Mouse (Mus musculus) natural killer cell, adult 2 months (primary cell): ENCODE data around the gene Pacsin1.
"Not testable (repeated sequence)": the region's sequence is repeated elsewhere in the genome, so short reads cannot be mapped to it uniquely, and the experiment has no call there.

Experiments used
- DNase-seq, 2 experiments: peaks; one replicate each; pipeline ENCODE4 v3.0.0; 2022; ENCODE audit warnings: low spot score in 2 of 2

Pacsin1 gene

DNA sequence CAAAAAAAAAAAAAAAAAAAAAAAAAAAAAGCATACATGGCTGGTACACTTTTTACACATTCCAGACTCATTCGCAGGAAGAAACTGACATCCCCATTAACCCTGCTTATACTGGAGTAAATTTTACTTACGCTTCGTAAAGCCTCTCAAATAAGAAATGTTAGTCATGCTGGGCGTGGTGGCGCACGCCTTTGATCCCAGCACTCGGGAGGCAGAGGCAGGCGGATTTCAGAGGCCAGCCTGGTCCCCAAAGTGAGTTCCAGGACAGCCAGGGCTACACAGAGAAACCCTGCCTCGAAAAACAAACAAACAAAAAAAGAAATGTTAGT is 19.8 kb upstream of the Pacsin1 start:
- not testable (repeated sequence) for DNase-seq

DNA sequence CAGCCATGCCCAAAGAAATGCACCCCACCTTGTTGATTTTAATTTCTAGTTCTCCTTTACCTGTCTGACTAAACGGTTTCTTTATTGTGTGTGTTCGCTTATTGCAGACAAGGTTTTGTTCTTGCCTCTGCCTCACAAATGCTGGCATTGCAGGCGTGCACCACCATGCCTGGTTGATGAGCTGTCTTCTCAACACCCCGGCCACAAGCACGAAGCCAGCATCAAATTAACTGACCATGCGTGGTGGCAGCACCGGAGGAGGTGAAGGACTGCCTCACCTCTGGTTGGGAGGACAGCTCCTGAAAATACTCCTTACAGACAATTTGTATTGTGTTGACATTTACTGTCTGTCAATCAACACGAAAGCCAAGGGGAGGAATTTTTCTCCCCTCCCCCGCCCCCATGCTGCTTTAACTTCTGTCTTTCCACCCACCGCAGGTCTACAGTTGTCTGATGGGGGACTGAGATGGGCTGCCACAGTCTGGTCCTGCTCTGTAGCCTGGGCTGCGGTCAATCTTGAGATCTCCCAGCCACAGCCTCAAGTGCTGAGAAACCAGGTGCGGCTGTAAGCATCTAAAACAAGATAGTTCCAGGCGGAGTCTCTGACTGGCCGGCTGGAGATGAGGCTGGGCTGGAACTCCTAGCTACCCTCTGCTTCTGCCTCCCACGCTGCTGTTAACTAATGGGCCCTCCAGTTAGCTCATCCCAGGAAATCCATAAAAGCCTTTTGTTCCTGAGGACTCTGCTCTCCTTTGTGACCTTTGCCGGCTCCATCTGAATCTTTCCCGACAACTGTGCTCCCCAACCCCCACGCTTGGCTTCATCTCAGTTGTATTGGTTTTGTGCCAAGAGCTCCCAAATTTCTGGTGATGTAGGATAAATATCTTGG is 18.9 kb upstream of the Pacsin1 start, which contains the start of gene Rps10:
Rps10 (minus strand) TSS at position 538 of the 889 bp plus-strand sequence.
- no peak for DNase-seq

DNA sequence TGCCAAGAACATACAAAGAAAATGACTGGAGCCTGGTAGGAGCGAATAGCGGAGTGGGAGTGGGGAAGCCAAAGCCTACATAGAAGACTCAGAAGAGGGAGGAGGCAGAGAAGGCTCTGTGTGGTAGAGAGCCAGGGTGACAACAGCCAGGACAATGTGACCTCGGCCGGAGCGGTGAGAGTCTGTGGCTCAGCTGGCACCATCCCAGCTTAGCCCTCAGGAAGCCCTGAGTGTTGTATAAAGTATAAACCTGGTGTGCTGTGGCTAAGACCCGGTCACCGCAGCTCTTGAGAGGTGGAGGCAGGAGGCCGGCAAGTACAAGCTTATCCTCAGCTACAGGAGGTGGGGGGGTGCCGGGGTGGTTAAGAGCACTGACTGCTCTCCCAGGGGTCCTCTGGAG is 18.0 kb upstream of the Pacsin1 start:
- DNase-seq, result no peak

DNA sequence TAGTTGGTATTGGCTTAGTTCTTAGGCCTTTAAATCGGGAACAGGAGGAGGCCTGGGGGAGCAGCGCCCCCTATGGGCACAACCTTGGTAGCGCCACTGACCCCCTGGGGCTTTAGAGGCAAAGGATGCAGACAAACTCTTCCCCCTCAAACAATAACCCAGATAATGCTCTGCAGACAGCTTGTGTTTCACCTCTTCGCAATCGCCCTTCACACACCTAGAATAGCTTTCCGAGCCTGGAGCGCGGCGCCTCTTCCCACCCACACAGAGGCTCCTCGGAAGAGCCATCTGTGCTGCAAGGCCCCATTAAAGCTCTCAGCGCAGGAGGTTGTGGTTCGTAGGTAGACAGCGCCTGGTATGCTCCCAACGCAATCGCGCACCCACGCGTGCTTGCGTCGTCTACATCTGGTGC is 16.4 kb upstream of the Pacsin1 start:
- DNase-seq, result peak; percentile 34 to 51

DNA sequence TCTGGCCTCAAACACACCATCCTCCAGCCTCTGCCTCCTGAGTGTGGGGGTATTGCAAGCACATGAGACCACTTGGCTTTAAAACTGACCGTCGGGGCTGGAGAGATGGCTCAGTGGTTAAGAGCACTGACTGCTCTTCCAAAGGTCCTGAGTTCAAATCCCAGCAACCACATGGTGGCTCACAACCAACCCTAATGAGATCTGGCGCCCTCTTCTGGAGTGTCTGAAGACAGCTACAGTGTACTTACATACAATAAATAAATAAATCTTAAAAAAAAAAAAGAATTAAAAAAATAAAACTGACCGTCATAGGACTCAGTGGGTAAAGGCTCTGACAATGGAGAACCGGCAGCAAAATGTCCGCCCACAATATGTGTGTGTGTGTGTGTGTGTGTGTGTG is 15.5 kb upstream of the Pacsin1 start:
- not testable (repeated sequence) for DNase-seq

DNA sequence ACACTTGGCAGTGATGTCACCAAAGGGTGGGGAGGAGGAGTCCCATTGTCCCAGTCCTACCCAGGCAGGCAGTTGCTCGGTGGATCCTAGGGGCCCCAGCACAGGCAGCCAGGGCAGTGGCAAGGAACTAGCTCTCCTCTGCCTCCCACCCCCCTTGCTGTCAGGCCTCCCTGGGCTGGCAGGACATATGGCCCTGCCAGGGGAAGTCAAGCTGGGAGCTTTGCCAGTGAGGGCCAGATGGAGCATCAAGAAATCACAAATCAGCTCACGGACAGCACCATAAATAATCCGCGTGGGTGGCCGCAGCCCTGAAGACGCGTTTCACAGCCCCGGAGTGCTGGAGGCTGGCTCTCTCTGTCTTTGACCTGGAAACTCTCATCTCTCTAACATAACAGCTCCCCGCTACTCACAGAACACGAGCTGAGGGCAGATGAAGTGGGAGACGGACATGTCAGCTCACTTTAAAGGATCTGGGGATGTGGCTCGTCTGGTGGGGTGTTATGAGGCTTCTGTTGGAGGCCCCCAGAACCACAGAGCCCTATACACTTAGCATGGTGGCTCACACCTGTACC is 12.7 kb upstream of the Pacsin1 start:
- DNase-seq, result no peak

DNA sequence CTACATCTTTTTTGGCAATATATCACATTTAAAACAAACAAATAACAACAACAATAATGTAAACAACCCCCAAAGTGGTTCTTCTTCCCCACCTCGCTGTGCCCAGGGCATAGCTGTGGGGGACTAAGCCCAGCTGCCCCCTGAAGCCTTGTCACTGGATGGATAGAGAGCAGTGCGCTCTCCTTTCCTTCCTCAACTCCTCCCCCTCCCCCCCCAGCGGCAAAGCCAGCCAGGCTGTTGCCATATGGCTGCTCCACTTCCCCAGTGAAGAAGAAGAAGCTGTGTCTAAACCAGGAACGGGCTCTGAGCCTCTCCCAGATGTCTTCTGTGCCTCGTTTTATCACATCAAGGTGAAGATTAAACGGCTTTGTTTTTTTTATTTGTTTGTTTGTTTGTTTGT is 12.2 kb upstream of the Pacsin1 start:
- DNase-seq, result no peak

DNA sequence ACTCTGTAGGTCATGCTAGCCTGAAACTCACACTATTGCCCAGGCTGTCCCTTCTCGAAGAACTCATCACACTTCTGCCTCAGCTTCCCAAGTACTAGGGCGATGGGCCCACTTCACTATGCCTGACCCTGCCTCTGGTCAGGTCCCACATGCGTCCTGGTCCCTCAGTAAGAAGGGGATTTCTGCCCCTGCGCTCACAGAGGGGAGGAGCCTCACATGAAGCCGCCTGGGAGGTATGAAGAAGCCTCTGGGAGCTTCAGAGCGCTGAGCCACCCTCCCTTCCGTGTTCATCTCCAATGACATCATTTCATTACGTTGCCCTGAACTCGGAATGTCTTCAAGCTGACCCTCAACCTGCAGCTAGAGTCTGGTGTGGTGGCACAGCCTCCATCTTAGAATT is 11.6 kb upstream of the Pacsin1 start:
- no peak for DNase-seq

DNA sequence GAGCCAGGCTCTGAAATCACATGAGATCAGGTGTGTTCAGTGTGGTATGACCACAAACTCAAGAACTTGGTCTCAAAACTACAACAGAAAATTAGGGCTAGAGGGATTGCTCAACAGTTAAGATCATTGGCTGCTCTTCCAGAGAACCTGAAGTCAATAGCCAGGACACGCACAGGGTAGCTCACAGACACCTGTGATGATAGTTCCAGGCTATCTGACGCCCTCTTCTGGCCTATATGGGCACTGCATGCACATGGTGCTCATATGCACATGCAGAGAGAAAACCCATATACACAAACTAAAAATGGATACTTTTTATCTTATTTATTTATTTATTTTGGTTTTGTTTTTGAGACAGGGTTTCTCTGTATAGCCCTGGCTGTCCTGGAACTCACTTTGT is 10.7 kb upstream of the Pacsin1 start:
- no peak for DNase-seq

DNA sequence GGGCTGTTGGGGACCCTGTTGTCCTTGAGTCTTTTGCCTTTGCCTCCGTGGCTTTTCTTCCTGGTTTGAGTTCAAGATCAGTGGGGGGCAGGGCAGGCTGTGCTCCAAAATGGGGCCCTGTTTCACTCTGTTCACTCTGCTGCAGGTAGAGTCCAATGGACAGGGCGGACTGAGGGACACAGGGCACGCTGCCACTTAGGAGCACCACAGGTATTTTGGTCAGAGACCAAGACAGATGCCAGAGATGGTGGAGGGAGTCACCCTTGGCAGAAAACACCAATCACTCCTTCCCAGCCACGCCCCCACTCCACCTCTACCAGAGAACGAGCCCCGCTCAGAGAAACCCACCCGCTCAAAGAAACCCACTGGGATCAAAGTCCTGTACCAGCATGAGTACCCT is 9.5 kb upstream of the Pacsin1 start:
- no peak for DNase-seq

DNA sequence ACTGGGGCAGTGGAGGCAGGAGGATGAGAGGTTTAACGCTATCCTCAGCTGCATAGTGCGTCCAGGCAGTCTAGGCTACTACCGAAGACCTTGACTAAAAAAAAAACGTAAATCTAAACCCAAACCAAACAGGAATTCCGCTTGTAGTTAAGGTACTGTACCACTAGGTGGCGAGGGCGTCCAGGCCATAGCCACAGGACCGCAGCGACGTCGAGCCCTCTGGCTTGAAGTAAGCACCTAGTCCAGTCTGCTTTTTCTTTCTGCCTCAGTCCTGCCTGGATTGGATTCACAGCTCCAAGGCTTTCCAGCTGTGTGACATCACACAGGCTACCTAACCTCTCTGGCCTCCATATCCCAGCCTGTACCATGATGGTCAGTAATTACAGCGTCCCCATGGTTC is 5.1 kb upstream of the Pacsin1 start:
- peak; percentile 60 to 72 for DNase-seq

DNA sequence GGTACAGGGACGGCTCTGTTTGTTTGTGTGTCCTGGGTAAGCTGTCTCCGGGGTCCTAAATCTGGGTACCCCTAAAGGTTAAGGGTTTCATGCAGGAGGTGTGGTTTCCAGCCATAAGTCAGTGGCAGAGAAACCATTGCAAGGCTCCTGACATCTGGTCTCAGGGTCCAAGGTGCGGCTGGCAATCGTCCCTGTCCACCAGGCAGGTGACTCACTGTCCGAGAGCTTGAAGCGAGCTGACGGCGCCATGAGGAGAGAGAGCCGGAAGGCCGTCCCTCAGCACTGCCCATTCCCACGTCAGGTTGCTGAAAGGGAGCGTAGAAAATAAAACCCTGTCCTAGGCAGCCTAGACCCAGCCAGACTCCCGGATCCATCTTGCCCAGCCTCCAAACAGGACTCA is 4.7 kb upstream of the Pacsin1 start:
- no peak for DNase-seq

DNA sequence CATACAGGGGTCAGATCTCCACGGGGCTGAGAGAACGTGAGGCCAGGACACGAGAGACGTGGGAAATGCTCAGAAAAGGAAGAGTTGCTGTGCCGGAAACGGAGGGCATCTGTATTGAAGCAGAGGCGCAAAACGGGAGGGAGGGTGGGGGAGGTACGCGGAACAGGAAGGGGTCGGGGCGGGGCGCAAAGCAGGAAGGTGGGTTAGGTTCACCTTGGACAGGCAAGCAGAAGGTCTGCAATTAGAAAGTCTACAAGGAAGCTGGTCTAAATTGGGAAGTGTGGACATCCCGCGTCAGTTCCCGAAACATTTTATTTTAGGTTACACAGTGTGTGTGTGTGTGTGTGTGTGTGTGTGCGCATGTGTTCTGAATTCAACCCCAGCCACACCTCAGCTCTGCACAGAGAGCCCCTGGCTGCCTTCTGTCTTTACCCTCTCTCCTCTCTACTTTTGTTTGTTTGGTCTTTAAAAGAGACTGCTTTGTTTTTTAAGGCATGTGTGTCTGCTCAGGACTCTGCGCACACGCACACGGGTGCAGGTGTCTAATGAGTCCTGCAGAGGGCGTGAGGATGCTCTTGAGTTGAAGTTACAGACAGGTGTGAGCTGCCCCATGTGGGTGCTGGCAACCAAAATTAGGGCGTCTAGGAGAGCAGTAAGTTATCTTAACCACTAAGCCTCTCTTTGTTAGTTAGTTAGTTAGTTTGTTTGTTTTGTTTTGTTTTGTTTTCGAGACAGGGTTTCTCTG is 3.1 kb upstream of the Pacsin1 start:
- no peak for DNase-seq

DNA sequence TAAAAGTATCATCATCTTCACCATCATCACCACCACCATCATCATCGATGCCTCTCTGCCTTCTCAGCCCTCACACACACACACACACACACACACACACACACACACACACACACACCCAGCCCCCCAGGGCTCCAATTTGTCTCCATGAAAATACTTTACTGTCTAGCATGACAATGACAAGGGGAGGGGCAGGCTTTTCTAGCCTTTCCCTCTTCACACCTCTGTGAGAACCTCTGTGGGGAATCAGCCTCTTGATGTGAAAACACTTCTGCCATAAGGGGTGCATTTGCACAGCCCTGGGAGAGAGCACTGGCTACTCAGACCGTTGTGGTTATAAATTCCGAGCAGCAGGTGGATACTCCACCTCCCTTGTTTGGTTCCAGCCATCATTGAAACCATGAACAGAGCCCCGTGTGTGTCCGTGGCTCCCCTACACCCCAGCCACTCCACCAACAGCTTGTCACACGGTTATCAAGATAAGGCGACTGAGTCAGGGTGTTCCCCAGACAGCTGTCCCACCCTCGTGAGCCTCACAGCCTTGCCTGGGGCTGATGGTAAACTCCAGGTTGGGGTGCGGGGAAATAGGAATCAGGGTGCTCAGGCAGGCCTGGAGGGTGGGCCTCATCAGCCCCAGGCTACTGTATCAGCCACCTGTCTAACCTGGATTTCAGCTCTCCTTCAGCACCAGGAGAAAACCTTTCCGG is 1.9 kb upstream of the Pacsin1 start:
- DNase-seq, result no peak

DNA sequence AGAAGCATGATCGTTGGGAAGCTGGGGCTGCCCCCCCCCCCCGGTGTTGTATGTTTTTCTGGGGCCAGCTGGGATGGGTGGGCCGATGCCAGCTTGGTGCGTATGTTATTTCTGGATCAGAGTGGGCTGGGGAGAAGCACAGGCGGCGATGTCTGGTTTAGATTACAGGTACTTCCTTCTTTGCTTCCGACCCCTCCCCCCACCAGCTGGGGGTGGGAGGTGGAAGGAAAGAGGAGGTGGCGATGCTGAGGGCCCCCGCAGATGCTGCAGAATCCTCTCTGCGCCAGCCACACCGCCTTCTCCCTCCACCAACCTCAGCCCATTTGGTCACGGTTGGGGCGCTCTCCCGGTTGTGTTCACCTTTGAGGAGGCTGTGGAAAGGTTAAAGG is 696 bp downstream of the Pacsin1 start:
- peak in 1 of 2 experiments; percentile 34 for DNase-seq

DNA sequence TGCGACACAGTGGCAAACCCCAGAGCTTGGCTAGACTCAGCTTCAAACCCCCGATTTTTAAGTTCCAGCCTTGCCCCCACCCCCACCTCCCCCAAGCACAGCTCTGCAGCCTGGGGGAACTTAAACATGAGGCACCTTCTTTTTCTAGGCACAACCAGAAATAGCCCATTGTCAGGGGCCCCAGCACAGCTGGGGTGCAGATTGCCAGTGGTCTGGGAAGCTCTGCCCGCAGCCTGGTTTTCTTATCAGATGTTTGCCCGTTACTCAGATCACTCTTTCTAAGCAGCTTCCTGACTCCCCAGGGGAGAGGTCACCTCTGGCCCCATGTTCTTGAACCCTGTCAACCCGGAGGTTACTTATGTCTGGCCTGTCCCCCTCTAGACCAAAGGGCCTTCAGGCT is 1.1 kb downstream of the Pacsin1 start:
- DNase-seq, result no peak

DNA sequence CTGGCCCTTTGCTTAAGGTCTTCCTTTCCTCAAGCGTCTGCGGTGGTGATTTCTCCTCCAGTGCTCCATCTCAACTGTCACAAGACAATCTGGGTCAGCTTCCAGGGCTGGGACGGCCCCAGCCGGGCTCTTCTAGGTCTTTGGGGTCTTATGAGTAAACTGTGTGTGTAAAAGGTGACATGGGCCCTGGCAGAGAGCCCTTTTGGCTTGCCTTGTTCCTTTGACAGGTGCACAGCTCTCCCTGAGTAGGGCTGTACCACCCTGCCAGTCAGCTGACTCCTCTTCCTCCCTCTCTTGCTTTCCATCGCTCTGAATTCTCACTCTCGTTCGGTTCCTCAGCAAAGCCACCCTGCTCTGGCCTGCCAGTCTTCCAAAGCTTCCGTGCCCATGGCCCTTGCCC is 1.8 kb downstream of the Pacsin1 start:
- no peak for DNase-seq

DNA sequence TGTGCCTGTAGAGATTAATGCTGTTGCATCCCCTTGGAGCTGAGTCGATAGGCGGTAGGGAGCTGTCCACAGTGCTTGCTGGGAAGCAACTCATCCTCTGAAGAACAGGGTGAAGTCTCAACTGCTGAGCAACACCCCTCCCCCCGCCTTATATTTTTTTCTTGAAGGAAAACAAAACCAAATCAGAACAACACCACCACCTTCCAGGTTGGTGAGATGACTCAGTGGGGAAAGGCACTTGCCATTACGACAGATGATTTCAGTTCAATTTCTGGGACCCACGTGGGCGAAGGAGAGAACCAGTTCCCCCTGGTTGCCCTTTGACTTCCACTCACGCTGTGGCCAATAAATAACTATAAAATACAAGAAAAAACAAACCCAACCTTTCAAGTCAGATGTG is 3.5 kb downstream of the Pacsin1 start:
- DNase-seq, result no peak

DNA sequence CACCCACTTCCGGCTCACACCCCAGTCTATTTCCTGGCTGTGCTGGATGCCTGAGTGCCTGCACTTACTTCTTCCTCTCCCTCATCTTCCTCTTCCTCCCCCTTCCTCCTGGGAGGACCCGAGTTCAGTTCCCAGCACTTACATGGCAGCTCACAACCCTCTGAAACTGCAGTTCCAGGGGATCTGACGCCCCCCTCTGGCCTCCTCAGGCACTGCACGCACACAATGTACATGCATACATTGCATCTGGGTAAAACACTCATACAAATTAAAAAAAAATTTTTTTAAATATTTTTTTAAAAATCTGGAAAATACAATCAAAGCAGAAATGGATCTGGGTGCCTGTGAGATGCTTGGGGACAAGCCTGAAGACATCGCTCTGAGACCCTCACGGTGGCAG is 16.4 kb downstream of the Pacsin1 start:
- DNase-seq, result no peak

DNA sequence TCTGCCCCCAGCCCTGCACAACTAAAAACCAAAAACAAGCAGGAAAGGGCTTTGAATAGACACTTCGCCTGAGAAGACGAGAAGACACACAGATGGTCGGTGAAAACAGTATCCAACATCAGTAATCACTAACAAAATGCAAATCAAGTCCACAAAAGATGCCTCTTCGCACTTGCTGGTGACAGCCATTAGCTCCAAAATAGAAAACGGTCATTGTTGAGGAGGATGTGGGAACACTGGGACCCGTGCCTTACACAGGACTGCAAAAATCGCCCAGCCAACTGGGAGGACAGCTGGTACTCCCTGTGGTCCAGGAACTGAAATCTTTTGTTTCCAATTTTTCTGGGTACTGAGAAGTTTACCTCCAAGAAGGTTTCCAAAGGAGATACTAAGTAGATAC is 18.6 kb downstream of the Pacsin1 start:
- no peak for DNase-seq

DNA sequence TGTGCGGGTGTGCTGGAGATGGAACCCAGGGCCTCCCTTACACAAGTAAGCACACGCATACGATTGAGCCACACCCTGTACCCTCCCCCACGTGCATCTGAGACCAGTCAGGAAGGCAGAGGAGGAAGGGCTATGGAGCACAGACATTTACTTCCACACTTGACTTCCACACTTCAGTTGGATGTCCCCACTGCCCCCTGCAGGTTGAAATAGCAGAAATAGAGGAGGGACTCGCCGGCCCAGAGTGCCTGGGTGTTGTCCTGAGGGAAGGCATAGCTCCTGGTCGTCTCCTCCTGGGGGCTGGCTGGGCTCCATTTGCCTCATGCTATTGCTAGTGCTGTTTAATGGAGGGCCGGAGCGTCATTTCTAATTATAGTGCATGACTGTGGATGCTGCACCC is 20.1 kb downstream of the Pacsin1 start:
- DNase-seq, result no peak

DNA sequence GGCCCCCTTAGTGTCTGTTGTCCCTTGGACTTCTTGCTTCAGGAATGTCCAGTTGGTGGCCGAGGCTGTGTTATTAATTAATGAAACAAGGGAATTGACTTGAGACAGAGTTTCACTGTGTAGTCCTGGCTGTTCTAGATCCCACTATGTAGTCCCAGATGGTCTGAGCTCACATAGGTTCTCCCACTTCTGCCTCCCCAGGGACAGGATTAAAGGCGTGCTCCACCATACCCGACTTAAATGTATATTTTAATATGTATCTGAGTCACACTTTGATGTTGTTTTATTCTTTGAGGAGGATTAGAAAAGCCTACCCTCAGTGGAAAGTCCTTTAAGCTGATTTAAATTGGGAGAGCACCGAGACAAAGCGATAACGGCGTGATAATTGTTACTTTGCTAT is 21.0 kb downstream of the Pacsin1 start:
- DNase-seq, result no peak
